Mouse (Mus musculus): ENCODE results near the gene Spats2l.

Gene Spats2l

GRCm38 (mm10) chr1:57824966-57825759, 51.2 kb downstream of the Spats2l start:
- no peak for DNase-seq (ENCODE audit: low spot score)

GRCm38 (mm10) chr1:57826245-57826644, 52.3 kb downstream of the Spats2l start:
- DNase-seq (ENCODE audit: low spot score) = no peak

GRCm38 (mm10) chr1:57833145-57833544, 59.2 kb downstream of the Spats2l start:
- DNase-seq (ENCODE audit: low spot score) = no peak

- DNase-seq (ENCODE audit: low spot score) = no peak
These were observed 61.2 kb downstream of the Spats2l start for GRCm38 (mm10) chr1:57835128-57835527.

- DNase-seq (ENCODE audit: low spot score) = no peak
These were observed 62.8 kb downstream of the Spats2l start for GRCm38 (mm10) chr1:57836686-57837317.

GRCm38 (mm10) chr1:57839863-57840262, 65.9 kb downstream of the Spats2l start:
- DNase-seq (ENCODE audit: low spot score) = no peak

GRCm38 (mm10) chr1:57845054-57845722, 71.2 kb downstream of the Spats2l start:
- DNase-seq (ENCODE audit: low spot score) = no peak

GRCm38 (mm10) chr1:57846856-57847698, 73.1 kb downstream of the Spats2l start:
- DNase-seq (ENCODE audit: low spot score) = no peak

- no peak for DNase-seq (ENCODE audit: low spot score)
These were observed 75.1 kb downstream of the Spats2l start for GRCm38 (mm10) chr1:57849087-57849486.

- DNase-seq (ENCODE audit: low spot score) = no peak
These were observed 76.0 kb downstream of the Spats2l start for GRCm38 (mm10) chr1:57849916-57850315.

- DNase-seq (ENCODE audit: low spot score) = no peak
These were observed 77.9 kb downstream of the Spats2l start for GRCm38 (mm10) chr1:57851871-57852270.

- no peak for DNase-seq (ENCODE audit: low spot score)
These were observed 78.8 kb downstream of the Spats2l start for GRCm38 (mm10) chr1:57852562-57853271.

- DNase-seq (ENCODE audit: low spot score) = no peak
These were observed 83.8 kb downstream of the Spats2l start for GRCm38 (mm10) chr1:57857799-57858198.

- DNase-seq (ENCODE audit: low spot score) = no peak
These were observed 88.1 kb downstream of the Spats2l start for GRCm38 (mm10) chr1:57862024-57862423.

GRCm38 (mm10) chr1:57868651-57869050, 94.7 kb downstream of the Spats2l start:
- no peak for DNase-seq (ENCODE audit: low spot score)

- DNase-seq (ENCODE audit: low spot score) = no peak
These were observed 98.0 kb downstream of the Spats2l start for GRCm38 (mm10) chr1:57872006-57872405.

- DNase-seq (ENCODE audit: low spot score) = no peak
These were observed 100.0 kb downstream of the Spats2l start for GRCm38 (mm10) chr1:57873996-57874395.

GRCm38 (mm10) chr1:57875109-57875508, 101.1 kb downstream of the Spats2l start:
- no peak for DNase-seq (ENCODE audit: low spot score)

- DNase-seq (ENCODE audit: low spot score) = no peak
These were observed 101.5 kb downstream of the Spats2l start for GRCm38 (mm10) chr1:57875512-57875911.

- no peak for DNase-seq (ENCODE audit: low spot score)
These were observed 105.0 kb downstream of the Spats2l start for GRCm38 (mm10) chr1:57878957-57879356.

GRCm38 (mm10) chr1:57884867-57885266, 110.9 kb downstream of the Spats2l start:
- no peak for DNase-seq (ENCODE audit: low spot score)

All from layer of hippocampus, adult 9-10 months (tissue).